Mouse (Mus musculus): Measurements from ENCODE around the gene Gzmn.
A peak's percentile ranks its signal among the peaks of the same experiment; 100 is the strongest.
"Not testable (repeated sequence)": the region's sequence is repeated elsewhere in the genome, so short reads cannot be mapped to it uniquely, and the experiment has no call there.

Gene Gzmn

GRCm38 (mm10) chr14:56174499-56174898, at the start of gene Gzmn:
Gene Gzmn (minus strand): TSS chr14:56174599.
- DNase-seq (ENCODE audit: low spot score) = no peak

- no peak for DNase-seq (ENCODE audit: low spot score)
Measured at GRCm38 (mm10) chr14:56211317-56211716, 36.9 kb upstream of the Gzmn start, which contains the start of gene Gzmf. Gene Gzmf (minus strand): TSS chr14:56211417.

DNA sequence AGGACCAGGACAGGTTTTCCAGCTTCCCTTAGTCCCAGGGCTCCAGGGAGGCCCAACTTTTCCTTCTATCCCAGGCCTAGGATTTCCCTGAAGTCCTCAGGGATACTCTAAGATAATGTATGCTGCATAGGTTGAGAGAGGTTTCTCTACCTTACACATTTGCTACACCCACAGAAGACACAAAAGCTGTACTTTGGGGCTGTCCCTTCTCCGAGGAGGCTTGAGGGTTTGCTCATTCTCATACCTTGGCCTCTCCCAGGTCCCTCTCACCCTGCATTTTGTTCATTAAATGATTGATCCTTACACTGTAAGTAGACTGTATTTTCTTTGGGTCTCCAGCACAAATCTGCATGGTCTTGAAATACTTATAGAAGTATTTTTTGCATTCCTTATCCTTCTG, 31.2 kb upstream of the Gzmn start:
- no peak for DNase-seq (ENCODE audit: low spot score)

GRCm38 (mm10) chr14:56205021-56205420, 30.6 kb upstream of the Gzmn start:
- DNase-seq (ENCODE audit: low spot score) = not testable (repeated sequence)

GRCm38 (mm10) chr14:56203975-56204374, 29.6 kb upstream of the Gzmn start:
- DNase-seq (ENCODE audit: low spot score) = peak; percentile 24

DNA sequence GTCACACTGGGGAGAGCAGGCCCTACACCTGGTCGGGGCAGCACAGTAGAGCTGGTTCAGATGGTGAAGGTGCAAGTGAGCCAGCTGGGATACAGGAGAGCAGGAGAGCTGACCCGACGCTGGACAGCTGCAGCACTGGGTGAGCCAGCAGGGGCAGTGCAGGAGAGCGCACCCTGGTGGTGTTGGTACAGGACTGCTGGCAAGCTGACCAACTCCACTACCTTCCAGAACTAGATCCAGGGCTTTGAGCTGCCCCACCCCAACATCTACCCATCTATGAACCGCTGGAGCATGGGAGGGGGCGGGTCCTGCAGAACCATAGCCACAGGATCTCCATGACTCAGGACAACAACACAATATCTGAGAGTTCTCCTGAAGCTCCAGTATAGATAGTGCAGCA, 12.5 kb upstream of the Gzmn start:
- no peak for DNase-seq (ENCODE audit: low spot score)

- DNase-seq (ENCODE audit: low spot score) = no peak
Measured at GRCm38 (mm10) chr14:56186521-56186920, 12.1 kb upstream of the Gzmn start.

GRCm38 (mm10) chr14:56177651-56178050, 3.3 kb upstream of the Gzmn start:
- not testable (repeated sequence) for DNase-seq (ENCODE audit: low spot score)

- DNase-seq (ENCODE audit: low spot score) = no peak
Measured at GRCm38 (mm10) chr14:56173396-56173795, 1.0 kb downstream of the Gzmn start.

- DNase-seq (ENCODE audit: low spot score) = no peak
Measured at GRCm38 (mm10) chr14:56172744-56173143, 1.7 kb downstream of the Gzmn start.

DNA sequence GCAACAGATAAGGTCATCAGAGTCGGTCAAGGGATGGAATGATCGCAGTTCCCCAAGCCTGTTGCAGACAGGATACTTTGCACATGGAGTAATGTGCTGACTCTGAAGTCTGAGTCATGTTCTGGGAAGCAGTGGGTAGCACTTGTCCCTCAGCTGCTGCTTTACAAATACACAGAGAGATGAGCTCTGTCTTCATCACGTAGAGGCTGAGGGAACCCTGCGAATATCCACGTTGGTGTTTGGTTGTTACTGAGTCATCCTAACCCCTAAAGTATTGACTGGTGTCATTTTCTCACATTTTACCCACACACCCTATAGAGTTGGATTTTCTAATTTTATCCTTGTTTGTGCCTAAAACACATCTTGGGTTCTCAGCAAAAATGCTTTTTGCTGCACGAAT, 6.4 kb downstream of the Gzmn start:
- peak; percentile 14 for DNase-seq (ENCODE audit: low spot score)

DNA sequence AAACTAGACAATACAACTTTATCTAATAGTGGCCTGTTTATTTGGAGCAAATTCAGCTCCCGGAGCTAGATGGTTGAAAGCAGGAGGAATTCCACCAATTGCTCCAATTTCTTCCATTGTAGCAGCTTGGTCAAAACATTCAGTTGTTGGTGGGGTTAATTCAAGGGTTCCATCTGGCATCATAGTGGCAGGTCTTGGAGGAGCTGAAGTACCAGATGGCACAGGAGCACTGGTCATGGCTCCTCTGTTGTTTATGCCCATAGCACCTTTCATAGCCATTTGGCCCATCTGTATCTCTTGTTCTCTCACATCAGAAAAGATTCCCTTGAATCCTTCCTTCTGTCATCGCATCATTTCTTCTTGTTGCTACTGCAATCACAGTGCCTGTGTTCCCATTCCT, 12.3 kb downstream of the Gzmn start:
- DNase-seq (ENCODE audit: low spot score) = no peak

- not testable (repeated sequence) for DNase-seq (ENCODE audit: low spot score)
Measured at GRCm38 (mm10) chr14:56159479-56159878, 14.9 kb downstream of the Gzmn start, which contains the start of gene Gzmg. Gene Gzmg (minus strand): TSS chr14:56159579.

DNA sequence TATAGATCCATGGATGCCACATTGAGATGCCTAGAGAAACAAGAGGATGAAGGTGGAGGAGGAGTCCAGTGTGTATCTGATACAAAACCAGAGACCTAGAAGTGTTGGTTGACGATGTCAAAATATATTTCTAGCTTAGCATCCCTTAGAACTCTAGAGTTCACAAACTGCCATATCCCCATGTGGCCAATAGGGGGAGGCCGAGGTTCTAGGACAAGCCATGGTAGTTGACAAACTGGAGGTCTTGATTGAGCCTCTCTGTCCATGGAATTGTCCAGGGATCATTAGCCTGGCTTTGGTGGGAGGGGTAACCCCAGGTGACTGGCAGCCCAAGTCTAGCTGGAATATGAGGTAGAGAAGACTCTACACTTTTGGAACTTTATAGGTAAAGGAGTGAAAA, 19.1 kb downstream of the Gzmn start:
- DNase-seq (ENCODE audit: low spot score) = no peak

- DNase-seq (ENCODE audit: low spot score) = not testable (repeated sequence)
Measured at GRCm38 (mm10) chr14:56133675-56134074, 40.7 kb downstream of the Gzmn start.

DNA sequence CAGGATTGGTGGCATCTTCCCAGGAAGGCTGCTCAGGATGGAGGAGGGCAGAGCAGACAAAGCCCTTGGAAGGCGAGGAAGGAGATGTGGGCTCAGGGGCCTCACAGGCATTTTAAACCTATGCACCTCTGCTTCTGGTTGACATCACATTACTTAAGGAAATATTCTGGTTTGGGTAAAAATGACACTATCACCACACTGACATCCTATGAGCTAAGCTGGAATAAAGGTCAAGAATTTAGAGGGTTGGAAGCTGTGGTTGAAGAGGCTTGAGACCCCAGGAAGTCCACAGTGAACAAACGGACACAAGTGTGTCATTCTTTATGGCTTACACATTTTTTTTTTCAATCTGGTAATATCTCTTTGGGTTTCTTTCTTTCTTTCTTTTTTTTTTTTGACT, 41.9 kb downstream of the Gzmn start, which contains the start of gene Gzmd:
Gene Gzmd, minus strand, starts transcription at position 101 of the 400 bp plus-strand sequence.
- not testable (repeated sequence) for DNase-seq (ENCODE audit: low spot score)

DNA sequence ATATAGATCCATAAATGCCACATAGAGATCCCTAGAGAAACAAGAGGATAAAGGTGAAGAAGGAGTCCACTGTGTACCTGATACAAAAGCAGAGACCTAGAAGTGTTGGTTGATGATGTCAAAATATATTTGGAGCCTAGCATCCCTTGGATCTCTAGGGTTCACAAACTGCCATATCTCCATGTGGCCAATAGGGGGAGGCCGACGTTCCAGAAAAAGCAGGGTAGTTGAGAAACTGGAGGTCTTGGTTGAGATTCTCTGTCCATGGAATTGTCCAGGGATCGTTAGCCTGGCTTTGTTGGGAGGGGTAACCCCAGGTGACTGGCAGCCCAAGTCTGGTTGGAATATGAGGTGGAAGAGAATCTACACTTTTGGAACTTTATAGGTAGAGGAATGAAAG, 46.1 kb downstream of the Gzmn start:
- DNase-seq (ENCODE audit: low spot score) = no peak

DNA sequence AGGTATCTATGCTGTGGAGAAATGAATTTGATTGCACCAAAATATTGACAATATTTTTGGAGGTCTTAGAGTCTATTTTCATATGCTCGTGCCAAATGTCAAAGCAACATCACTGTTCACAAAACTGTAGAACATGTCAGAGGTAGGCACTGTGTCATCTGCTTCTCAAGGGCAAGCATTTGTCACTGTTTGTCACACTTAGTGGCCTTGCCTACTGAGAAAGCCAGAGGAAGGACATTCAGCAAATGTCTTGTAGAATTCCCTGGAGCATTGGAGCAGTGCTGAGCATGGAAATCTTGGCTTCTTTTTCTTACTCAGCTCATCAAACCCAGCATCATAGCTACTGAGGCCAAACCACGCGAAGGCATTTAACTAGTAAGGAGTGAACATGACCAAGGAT, 50.9 kb downstream of the Gzmn start:
- no peak for DNase-seq (ENCODE audit: low spot score)

DNA sequence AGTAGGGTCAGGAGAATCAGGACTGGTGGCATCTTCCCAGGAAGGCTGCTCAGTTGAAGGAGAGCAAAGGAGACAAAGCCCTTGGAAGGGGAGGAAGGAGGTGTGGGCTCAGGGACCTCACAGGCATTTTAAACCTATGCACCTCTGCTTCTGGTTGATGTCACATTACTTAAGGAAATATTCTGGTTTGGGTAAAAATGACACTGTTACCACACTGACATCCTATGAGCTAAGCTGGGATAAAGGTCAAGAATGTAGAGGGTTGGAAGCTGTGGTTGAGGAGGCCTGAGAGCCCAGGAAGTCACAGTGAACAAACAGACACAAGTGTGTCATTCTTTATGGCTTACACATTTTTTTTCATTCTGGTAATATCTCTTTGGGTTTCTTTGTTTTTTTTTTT, 53.9 kb downstream of the Gzmn start, which contains the start of gene Gzme:
Gene Gzme, minus strand, starts transcription at position 101 of the 400 bp plus-strand sequence.
- no peak for DNase-seq (ENCODE audit: low spot score)
